Mouse (Mus musculus) frontal cortex, postnatal 25 days (tissue): ENCODE results near the gene Stim1.
"Not testable (repeated sequence)": the region's sequence is repeated elsewhere in the genome, so short reads cannot be mapped to it uniquely, and the experiment has no call there.

ENCODE experiments used
- DNase-seq, 2 experiments: peaks; one replicate each; pipeline ENCODE4 v3.0.0; 2022; ENCODE audit warnings: low spot score in 2 of 2

Gene Stim1

DNA sequence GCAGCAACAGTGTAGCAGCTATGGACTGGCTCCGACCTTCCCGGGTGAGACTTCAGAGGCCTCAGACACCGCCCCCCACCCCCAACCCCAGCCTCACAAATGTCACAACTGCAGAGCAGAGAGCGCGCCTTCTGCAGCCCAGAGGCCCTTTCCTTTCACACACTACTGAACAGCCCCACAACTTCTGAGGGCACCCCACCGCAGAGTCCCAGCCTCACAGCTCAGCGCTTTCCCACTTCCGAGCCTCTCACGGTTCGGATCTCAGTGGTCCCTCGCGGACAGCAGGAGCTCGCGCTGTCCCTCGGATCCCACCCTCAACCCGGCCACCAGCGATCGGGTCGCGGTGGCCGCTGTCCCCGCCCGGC is 18.1 kb upstream of the Stim1 start:
- no peak for DNase-seq

DNA sequence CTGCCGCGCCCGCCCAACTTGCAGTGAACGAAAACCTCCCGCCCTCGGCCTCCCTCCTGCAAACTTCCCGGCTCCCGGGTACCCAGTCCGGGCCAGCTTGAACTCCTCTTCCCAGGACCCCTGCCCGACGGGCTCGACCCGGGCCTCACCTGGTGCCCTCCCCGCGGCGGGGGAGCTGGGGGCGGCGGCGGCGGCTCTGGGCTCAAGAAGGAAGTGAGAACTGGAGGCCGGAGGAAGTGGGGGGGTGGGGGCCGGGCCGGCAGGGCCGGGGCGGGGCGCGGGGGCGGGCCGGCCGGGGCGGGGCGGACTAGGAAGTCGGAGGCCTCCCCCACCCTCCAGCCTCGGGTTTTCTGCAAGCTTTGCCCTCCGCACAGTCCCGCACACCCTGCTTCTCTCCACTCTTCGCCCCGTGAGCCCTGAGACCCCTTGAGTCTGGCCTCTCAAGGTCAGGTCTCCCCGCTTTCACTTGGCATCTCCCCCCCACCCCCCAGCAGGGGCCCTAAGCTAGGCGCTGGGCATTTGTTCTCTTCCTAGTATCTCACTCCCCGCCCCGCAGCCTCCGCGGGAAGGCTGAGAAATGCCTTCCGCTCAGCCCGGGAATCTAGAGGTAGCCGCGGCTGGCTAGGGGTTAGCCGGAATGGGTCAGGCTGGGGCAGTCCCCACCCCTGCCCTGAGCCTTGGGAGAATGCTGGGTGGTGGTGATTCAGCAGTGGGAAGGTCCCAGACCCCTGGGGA is 17.5 kb upstream of the Stim1 start:
- DNase-seq, result peak in 1 of 2 experiments; percentile 23

DNA sequence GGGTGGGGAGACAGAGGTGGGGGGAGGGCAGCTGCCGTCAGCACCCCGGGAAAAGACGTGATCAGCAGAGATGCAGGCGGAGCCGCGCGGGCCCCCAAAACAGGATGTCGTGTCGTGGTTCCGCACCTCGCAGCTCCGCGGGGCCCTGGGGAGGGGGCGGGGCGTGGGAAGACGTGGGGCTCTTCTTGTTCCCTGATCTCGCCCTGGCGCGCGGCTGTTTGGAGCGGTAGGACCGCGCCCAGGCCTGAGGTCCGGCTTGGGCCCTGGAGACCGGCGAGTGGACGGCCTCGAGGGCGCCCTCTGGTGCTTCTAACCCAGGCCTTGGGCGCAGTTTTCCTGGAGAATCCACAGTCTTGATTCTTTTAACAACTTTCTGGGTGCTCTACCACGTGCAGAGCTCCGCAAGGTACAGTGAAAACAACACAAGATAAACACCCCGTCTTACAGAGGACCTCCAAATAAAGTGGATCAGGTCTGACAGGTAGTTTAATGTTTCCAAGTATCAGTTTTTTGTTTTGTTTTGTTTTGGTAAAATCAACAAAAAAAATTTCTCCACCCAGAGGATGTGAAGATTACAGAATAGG is 16.9 kb upstream of the Stim1 start:
- peak; percentile 79 to 88 for DNase-seq

DNA sequence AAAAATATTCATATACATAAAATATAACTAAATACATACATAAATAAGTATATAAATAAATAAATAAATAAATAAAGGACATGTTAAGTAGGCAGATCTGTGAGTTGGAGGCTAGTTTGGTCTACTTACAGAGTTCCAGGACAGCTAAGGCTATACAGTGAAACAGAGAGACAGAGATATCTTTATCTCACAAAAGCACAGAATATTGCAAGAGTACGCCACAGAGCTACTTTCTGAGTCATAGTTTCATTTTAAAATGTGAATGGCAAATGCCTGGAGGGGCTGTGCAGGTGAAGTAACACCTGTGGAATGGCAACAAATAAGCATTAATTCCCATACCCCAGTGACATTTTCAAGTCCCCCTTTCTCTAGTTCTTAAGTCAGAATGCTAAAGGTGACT is 14.0 kb upstream of the Stim1 start:
- no peak for DNase-seq

DNA sequence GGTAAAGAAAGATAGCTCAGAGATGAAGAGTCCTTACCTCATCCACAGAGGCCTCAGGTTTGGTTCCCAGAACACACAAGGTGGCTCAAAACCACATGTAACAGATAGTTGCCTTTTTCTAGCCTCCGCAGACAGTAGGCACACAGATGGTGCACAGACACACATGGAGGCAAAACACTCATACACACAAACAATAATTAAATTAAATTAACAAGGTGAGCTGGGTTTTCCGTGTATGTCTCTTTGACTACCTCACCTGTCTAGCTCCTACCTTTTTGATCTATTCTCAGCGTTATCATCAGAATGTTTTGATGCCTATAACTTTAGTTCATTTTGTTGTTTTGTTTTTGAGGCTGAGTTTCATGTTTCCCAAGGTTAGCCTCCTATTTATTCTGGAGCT is 11.7 kb upstream of the Stim1 start, which contains the start of gene Rhog:
Gene Rhog (minus strand): TSS at position 101 of the 400 bp plus-strand sequence.
- no peak for DNase-seq

DNA sequence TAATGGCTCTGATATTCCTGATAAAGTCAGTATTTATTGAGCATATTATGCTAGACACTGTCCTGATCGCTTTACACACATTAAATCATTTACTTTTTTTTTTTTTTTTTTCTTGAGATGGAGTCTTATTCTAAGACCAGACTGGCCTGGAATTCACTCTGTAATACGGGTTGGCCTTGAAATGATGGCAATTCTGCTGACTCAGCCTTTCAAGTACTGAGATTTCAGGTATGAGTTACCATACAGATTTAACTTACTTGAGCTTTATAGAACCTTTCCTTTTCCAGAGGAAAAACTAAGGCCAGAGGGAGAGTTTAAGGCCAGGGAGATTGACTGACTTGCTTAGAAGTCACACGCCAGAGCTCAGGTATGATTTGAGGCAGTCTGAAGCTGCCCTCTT is 11.0 kb upstream of the Stim1 start:
- no peak for DNase-seq

DNA sequence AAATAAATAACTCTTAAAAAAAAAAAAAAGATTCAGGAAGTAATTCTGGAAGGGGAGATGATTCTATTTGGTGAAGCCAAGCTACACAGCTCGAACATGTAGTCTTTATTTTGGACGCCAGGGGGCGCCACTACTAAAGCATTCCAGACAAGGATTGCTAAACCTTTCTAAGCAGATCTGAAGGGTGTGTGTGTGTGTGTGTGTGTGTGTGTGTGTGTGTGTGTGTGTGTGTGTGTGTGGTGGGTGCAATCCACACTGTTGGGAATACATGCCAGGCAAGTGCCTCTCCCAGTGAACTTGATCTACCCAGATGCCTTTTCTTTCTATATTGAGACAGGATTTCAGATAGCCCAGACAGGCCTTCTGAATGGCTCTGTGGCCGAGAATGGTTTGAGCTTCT is 9.4 kb upstream of the Stim1 start:
- peak; percentile 69 to 87 for DNase-seq

DNA sequence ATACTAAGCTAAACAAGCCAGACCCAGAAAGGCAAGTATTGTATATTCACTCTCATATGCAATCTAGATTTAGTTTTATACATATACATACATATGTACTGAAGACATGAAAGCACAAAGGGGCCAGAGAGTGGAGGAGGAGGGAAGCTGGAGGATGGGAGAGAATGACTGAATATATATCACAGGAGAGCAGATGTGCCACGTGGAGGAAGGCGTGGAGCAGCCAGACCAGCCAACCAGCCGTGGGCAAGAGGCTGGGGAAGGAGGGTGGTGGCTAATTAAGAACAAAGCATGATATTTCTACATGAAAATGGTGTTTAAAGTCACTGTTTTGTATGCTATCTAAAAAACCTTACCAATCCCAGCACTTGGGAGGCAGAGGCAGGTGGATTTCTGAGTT is 8.9 kb upstream of the Stim1 start:
- no peak for DNase-seq

DNA sequence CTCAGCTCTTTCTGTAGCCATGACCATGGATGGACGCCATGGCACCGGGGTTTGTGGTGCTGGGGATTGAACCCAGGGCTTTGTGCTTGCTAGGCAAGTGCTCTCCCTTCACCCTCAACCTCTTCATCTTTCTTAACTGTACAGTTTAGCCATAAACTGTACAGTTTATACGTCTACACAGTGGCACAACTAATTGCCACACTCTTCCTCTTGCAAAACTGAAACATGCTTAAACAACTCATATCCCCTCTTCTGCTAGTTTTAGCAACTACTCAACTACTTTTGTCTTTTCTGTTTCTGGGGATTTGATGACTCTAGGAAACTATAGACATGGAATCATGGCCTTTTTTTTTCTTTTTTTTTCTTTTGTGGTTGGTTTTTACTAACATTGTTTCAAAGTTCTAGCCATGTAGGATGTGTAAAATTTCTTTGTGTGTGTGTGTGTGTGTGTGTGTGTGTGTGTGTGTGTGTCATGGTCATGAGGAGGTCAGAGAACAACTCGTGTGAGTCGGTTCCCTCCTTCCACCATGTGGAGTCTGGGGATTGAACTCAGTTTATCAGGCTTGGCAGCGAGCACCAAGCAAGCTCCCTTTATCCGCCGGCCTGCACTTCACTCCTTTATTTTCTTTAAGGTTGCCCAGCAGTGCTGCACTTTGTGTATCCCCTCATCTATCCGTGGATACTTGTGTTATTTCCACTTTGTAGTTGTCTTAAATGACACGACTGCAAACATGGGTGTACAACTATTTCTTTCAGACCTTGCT is 7.7 kb upstream of the Stim1 start:
- DNase-seq, result no peak

DNA sequence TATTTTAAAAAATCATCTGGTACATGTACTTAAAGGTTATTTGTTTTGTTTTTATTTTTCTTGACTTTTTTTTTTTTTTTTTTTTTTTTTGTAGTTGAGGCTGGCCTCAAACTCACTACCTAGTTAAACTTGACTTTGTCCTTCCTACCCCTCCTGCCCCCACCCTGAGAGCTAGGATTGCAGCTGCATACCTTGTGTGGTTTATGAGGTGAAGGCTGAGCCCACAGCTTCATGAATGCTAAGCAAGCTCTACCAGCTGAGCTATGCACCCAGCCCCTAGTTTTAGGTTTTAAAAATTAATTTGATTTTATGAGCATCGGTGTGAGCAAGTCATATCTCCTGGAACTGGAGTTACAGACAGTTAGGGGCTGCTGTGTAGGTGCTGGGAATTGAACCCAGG is 7.1 kb upstream of the Stim1 start:
- no peak for DNase-seq

DNA sequence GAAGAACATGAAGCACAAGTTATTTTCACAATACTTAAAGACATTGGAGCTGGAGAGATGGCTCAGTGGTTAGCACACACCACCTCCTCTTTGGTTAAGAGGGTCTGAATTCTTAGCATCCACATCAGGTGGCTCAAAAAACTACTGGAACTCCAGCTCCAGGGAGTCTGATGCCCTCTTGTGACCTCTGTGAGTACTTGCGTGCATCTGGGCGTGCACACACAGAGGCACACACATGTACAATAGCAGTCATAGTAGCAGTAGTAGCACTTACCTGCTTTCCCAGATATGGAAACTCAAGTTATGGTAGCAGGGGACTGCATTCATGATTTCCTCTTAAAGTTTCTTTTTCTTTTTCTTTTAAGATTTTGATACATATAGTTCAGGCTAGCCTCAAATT is 4.6 kb upstream of the Stim1 start:
- no peak for DNase-seq

DNA sequence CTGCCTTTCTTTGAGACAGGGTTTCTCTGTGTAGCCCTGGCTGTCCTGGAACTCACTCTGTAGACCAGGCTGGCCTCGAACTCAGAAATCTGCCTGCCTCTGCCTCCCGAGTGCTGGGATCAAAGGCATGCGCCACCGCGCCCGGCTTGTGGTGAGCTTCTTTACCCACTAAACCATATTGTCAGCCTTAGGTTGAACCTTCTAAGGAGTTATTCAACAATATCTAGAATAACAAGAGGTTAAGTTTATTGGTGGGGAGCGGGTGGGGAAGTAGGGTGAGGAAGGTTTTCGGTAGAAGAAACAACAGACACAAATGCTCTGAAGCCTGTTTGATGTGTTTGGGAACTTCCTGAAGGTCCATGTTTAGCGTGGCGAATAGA is 1.6 kb upstream of the Stim1 start:
- DNase-seq, result not testable (repeated sequence)

DNA sequence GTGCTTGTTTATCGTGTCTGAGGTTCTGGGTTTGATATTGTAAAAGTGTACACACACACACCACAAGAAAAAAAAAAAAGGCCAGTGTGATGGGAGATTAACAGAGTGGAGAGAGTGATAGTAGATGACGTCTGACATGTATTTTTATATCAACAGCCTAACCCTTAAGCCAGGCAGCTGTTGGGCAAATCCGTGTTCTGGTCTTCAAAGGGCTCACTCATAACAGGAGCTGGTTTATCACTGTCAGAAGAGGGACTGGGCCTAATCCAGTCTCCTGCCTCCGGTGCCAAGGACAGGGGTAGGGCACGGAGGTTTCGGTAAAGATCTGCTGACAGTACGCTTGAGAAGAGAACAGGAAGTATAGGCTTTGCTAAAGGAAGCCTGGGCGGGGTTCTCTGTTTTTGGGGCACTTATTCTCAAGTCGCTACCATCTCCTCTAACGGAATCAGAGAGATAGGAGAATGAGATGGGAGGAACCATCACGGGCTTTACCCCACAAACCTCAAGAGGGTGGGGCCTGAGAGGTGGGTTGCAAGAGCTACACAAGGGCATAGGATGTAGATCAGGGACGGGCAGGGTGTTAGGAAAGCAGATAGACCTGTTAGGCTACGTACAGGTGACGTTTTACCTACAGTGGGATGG is 1.1 kb upstream of the Stim1 start:
- no peak for DNase-seq

DNA sequence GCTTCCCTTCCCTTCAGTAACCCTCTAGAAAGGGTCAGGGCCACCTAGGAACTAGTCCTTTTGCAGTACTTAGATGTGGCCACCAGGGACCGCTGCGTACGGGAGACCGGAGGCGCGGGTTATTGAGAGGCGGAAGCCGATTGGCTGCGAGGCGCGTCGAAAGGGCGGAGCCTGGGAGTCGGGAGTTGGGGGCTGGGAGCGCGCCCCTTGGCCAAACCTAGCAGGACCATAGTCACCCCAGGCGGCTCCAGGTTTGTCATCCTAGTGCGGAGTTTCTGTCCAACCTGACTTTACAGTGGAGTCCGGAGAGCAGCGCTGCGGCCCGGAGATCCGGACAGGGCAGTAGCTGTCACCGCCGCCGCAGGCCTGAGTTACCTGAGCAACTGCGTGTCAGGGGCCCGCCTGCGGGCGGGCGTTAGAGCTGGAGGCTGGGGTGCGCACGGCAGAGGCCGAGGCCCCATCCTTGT is 460 bp upstream of the Stim1 start:
- peak; percentile 93 to 95 for DNase-seq

DNA sequence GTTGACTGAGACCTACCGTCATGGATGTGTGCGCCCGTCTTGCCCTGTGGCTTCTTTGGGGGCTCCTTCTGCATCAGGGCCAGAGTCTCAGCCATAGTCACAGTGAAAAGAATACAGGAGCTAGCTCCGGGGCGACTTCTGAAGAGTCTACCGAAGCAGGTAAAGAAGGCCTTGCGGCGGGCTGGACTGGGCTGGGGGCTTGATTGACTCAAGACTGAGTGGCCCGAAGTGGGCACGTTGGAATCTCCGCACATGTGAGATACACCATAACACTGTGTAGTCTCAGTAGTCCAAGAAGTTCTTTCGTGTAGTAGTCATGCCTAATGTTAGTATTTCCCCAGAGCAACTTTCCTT is 766 bp downstream of the Stim1 start:
- peak in 1 of 2 experiments; percentile 26 for DNase-seq

DNA sequence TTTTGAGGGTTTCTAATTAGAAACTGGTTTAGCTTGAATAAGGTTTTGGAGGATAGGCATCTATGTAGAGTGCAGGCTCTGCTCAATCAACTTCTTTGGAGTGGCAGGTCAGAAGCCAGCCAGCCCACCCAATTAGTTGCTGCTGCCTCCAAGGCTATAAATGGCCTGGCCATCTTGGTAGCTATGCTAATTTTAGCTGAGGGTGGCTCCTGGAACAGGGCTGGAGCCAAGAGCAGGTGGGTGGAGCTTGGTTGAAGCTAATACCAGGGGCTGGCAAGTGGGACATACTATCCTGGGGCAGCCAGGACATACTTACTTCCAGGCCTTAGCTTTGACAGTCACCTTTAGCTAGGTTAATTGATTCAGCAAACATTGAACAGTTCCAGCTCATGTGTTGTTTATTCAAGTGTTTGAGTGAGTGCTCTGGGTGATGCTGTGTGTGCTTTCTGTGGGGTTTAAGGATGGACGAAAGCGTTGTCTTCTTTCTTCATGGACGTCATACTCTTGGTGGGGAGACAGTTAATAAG is 4.9 kb downstream of the Stim1 start:
- DNase-seq, result no peak

DNA sequence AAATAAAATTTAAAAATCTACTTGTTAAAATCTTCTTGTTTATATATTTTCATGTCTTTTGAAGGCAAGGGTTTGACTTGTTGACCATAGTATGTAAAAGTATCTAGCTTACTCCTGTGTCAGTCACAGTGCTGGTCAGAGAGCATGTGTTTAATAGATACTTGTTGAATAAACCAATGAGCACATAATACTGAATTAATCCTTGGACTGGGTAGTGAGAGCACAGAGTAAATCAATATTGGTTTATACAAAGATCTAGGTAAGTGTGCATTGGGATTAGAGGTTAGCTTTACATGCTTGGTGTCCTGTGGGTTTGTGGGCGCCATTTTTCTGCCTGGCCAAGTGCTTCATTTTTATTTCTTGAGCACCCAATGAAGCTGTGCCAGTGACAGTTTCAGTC is 13.8 kb downstream of the Stim1 start:
- no peak for DNase-seq

DNA sequence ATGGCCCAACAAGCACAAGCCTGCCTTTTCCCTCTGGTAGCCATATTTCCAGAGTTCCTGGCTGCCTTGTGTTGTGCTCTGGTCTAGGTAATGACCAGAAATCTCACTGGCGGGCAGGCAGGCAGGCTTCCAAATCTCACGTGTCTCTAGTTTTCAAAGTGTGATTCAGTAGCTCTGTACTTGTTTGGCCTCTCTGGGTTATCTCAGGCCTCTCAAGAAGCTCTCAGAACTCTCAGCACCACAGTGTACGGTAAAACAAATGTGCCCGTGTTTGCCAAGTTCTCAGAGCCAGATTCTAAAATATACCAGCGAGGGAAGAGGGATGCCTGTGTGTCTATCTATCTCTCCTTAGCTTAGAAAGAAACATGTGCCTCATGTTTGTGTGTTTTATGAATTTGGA is 14.7 kb downstream of the Stim1 start:
- no peak for DNase-seq

DNA sequence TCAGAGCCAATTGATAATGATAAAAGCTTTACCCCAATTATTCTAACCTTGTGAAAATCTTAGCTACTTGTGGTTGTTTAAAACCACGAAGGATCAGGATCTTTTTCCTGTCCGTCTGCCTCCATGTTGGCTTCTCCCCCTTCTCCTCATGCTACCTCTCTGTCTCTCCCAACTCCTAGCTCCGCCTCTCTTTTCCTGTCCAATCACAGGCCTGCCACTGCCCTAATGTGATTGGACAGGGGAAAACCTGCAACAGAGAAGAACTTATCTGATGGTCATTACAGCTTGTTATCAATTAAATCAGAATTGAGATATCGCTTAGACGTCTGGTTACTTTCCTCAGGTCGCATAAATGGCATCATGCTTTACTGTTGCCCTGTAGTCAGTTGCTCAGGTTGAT is 21.9 kb downstream of the Stim1 start:
- no peak for DNase-seq

DNA sequence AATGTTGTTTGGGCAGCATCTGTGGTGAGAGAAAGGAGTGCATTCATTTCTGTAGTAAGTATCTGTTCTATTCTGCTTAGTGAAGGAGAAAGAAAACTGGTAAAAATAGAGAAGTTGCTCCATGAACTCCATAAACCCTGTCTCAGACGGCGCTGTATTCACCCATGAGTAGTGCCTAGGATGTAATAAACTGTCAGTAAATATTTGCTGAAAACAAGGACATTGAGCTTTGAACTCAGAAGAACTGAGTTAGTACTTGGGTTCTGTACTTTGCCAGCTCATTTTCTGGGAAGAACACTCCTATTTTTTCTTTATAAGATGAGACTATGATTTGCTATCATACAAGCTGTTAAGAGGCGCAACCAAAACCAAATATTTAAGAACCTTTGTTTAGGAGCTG is 24.6 kb downstream of the Stim1 start:
- no peak for DNase-seq

DNA sequence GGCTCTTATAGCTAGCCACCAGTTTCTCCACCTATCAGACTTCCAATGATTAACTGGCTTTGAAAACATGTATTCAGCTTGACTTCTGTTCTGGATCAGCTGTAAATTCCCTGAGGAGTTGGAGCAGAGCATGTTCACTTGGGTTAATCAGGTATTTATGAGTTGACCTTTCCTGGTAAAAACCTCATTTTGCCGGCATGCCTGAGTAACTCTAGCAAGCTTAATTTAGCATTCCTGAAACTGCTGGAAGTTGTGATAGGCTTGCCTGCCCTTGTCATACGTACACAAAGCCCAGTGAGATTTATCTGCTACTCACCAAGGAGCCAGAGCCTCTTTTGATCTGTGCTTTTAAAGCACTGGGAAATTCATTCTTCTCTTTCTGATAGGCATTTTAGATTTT is 25.6 kb downstream of the Stim1 start:
- DNase-seq, result no peak

DNA sequence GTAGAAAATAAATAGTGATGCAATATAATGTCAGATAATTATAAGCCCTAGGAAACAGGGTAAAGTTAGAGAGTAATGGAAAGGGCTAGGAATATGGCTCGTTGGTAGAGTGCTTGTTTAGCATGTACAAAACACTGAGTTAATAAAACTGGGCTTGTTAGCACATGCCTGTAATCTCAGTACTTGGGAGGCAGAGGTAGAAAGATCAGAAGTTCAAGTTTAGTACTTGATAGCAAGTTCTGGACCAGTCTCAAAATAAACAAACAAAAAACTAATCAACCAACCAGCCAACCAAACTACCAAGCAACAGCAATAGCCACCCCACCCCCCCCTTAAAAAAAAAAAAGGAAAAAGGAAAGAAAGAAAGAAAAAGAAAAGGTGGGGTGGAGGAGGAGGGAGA is 33.2 kb downstream of the Stim1 start:
- DNase-seq, result no peak
